Mouse (Mus musculus) limb, embryonic 15.5 days (tissue): Measurements from ENCODE around the gene Stk11ip. TPM values are rescaled to one million over a fixed set of nuclear protein-coding genes. Genes with fewer than 3 reads are reported as not detected.

Experiments used
- ATAC-seq: fragments of 200-750 bp; cut with Nextera tagmentation; 2 replicates; pipeline ENCODE4 v1.8.0; 2017; ENCODE audit warnings: low read depth, moderate TSS enrichment; ENCODE audit not compliant: insufficient number of reproducible peaks, low FRiP score, low TSS enrichment
- H3K27ac ChIP-seq: fragments of 300-500 bp; sonication (generic); 2 replicates; pipeline ENCODE4 v1.5.1; 2015; ENCODE audit warnings: moderate library complexity, mild to moderate bottlenecking, inconsistent platforms
- H3K27me3 ChIP-seq: fragments of 300-500 bp; sonication (generic); 2 replicates; pipeline ENCODE4 v1.6.1; 2015; ENCODE audit warnings: inconsistent platforms
- H3K36me3 ChIP-seq: fragments of 300-500 bp; sonication (generic); 2 replicates; pipeline ENCODE4 v1.6.1; 2015; ENCODE audit warnings: inconsistent platforms
- H3K4me1 ChIP-seq: fragments of 300-500 bp; sonication (generic); 2 replicates; pipeline ENCODE4 v1.6.1; 2015; ENCODE audit warnings: inconsistent platforms
- H3K4me2 ChIP-seq: fragments of 300-500 bp; sonication (generic); 2 replicates; pipeline ENCODE4 v1.6.1; 2015; ENCODE audit warnings: mild to moderate bottlenecking, inconsistent platforms
- H3K4me3 ChIP-seq: fragments of 300-500 bp; sonication (generic); 2 replicates; pipeline ENCODE4 v1.5.1; 2015; ENCODE audit warnings: mild to moderate bottlenecking, inconsistent platforms
- H3K9ac ChIP-seq: fragments of 300-500 bp; sonication (generic); 2 replicates; pipeline ENCODE4 v1.6.1; 2015; ENCODE audit warnings: inconsistent platforms
- H3K9me3 ChIP-seq: fragments of 300-500 bp; sonication (generic); 2 replicates; pipeline ENCODE4 v1.6.1; 2016; ENCODE audit warnings: inconsistent platforms
- WGBS: fragments of 180-500 bp; shearing (Covaris S2); methylation state at CpG from one replicate; pipeline ENCODE4 v1.1.7; 2015; 5-methylcytosine and 5-hydroxymethylcytosine counted together
- polyA plus RNA-seq: library from polyadenylated mRNA; unstranded; fragments of >200 nt; fragmentation: Nextera tagmentation; extraction: Ambion mirVana; gene quantifications from 2 replicates; pipeline ENCODE4 v1.2.1, GENCODE M21; 2015

Gene Stk11ip
- polyA plus RNA-seq, 1 experiment from 2014 or later: 20.2 TPM

DNA sequence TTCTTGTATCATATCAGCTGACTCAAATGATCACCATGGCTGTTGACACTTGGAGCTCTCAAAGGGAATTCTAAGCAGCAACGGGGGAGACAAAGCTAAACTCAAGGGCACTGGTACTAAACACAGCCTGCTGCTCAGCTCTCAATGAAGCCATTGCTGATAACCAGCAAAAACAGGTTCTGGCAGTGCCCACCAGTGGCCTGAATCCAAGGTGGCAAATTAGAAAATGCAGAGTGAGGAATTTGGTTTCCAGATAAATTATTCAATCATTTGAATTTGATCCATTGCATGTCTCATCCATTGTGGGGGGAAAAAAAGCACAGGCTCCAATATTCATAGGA is 40.5 kb downstream of the Stk11ip start:
- Histone ChIP-seq H3K27me3 (no peaks in the 10 kb centered on the region), H3K9ac (no peak overlapping the region), H3K9me3 (no peaks in the 10 kb centered on the region), H3K4me1 (peaks cover 17% of the 10 kb centered on the region), H3K36me3 (peaks cover 14% of the 10 kb centered on the region), H3K4me3 (no peak overlapping the region), H3K27ac (no peak overlapping the region), H3K4me2 (no peak overlapping the region)
- WGBS: 72% methylated on average over 1 of the region's 1 CpGs
- ATAC-seq: no peak

DNA sequence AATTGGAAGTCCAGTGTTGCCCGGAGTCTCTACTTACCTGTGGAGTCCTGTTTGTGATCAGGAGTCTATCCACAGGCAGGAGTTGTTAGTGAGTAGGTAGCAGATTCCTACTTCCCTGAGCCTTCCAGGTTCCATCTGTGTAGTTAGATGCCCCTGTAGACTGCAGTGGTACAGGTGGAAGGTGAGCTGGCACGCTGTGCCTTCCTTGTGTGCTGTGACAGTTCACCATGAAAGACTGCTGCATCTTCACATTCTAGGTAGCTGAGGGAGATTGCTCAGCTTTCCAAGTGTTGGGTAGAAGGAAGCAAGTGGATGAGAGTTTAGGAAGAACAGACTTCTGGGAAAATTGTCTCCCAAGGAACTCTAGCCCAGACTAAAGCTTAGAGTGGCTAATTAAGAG is 42.8 kb downstream of the Stk11ip start:
- no peak overlapping the region for H3K4me3 ChIP-seq
- no peaks in the 10 kb centered on the region for H3K36me3 ChIP-seq
- no peak overlapping the region for H3K9ac ChIP-seq
- H3K4me1 ChIP-seq: peaks cover 12% of the 10 kb centered on the region
- 81% methylated on average over 2 of the region's 2 CpGs for WGBS
- H3K9me3 ChIP-seq: no peaks in the 10 kb centered on the region
- no peak overlapping the region for H3K27ac ChIP-seq
- H3K27me3 ChIP-seq: no peaks in the 10 kb centered on the region
- no peak overlapping the region for H3K4me2 ChIP-seq
- no peak for ATAC-seq

DNA sequence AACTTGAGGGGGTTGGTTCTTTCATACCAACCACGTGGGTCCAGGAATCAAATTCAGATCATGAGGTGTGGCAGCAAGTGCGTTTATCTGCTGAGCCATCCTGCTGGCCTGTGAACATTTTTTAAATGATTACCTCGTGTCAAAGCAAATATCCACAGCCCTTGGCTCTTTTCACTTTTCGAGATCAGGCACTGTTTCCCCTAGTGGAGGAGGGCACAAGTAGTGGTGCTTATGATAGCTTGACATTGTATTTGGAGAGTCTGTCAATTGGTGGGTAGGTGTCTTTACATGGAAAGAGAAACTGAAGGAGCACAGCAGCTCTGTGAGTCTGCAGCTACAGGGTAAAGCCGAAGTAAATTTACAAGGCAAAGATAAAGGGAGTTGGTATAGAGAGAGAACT is 43.6 kb downstream of the Stk11ip start:
- Histone ChIP-seq H3K9me3 (no peaks in the 10 kb centered on the region), H3K4me1 (peaks cover 5% of the 10 kb centered on the region), H3K9ac (no peak overlapping the region), H3K4me3 (no peak overlapping the region), H3K27ac (no peak overlapping the region), H3K36me3 (no peaks in the 10 kb centered on the region), H3K4me2 (no peak overlapping the region), H3K27me3 (no peaks in the 10 kb centered on the region)
- ATAC-seq: no peak
- 56% methylated on average over 5 of the region's 5 CpGs for WGBS

DNA sequence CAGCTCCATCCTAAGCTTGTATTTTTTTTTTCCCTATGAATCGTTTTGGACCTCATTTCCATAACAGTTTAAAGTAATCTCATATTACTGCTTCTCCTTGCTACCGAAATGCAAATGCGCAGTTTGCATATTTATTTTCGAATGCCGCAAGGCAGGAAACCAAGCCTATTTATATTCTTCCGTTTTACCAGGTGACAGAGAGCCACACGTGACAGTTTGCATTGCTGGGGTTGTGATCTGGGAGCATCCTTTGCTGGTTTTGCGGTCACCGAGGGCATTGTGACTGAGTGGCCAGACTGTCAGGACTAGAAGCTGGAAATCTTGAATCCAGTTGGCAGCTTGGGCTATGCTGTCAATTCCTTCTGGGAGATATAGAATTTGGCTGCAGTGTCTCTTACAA is 44.3 kb downstream of the Stk11ip start:
- Histone ChIP-seq H3K27me3 (no peaks in the 10 kb centered on the region), H3K4me3 (no peak overlapping the region), H3K4me1 (0 out of 2 replicates have a peak, but pooled peaks cover 2% of the 10 kb centered on the region), H3K27ac (no peak overlapping the region), H3K4me2 (no peak overlapping the region), H3K36me3 (no peaks in the 10 kb centered on the region), H3K9ac (no peak overlapping the region), H3K9me3 (no peaks in the 10 kb centered on the region)
- WGBS: 67% methylated on average over 9 of the region's 9 CpGs
- ATAC-seq: no peak

DNA sequence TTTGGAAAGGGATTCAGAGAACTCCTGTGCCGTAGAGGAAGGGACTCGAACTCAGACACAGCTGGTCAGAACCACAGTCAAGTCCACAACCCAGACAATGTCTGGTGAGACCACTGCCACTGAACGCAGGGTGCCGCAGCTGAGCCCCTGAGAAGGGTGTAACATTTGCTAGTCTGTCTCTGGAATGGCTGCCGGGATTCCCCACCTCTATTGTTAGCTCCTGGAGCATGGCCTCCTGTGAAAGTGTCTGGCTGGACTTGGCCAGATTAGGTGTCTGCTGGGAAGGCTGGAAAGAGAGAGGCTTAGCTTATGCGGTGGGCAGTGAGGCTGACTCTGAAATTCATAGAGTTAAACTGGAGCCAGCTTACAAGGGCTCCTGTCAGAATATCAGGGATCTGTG is 49.1 kb downstream of the Stk11ip start:
- Histone ChIP-seq H3K9me3 (no peaks in the 10 kb centered on the region), H3K4me2 (no peak overlapping the region), H3K27me3 (no peaks in the 10 kb centered on the region), H3K4me1 (no peaks in the 10 kb centered on the region), H3K9ac (no peak overlapping the region), H3K27ac (no peak overlapping the region), H3K4me3 (no peak overlapping the region), H3K36me3 (no peaks in the 10 kb centered on the region)
- WGBS: 60% methylated on average over 6 of the region's 6 CpGs
- ATAC-seq: no peak

DNA sequence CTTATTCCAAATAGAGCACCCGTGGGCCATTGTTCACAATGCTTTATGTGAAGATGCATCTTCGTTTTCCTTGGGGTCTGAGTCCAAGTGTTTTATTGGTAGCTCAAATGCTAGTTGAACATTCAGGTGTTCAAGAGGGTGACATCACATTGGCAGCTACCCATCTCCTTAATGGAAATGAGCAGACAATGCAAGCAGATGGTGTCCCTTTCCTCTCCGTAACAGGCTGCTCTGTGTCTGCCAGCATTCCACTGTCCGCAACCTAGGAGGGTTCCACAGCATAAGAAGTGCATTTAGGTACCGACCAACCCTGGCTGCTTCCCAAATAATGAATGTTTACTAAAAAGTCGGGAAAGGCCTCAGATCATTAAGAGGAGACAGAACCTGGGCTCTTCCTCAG is 51.4 kb downstream of the Stk11ip start:
- WGBS: 72% methylated on average over 6 of the region's 6 CpGs
- no peaks in the 10 kb centered on the region for H3K27me3 ChIP-seq
- no peaks in the 10 kb centered on the region for H3K36me3 ChIP-seq
- H3K9me3 ChIP-seq: no peaks in the 10 kb centered on the region
- no peak overlapping the region for H3K9ac ChIP-seq
- H3K4me1 ChIP-seq: no peaks in the 10 kb centered on the region
- no peak for ATAC-seq
- H3K4me2 ChIP-seq: no peak overlapping the region
- no peak overlapping the region for H3K27ac ChIP-seq
- H3K4me3 ChIP-seq: no peak overlapping the region

DNA sequence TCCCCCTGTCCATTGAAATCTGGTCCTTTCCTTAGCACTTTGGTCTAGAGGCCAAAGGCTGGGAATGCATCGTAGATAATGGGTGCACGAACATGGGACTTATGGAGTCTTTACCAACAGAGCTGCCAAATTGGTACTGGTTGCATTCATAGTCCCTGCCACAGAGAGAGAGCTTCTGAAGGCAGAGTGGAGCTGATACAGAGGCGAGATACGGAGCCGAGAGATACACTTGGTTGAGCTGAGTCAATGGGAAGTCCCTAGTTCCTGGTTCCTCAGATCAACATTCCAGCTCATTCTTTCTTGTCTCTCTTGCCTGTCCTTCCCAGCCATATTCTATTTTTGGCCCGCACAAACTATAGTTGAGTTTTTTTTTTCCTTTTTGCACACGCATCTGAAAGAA is 52.4 kb downstream of the Stk11ip start:
- WGBS: 84% methylated on average over 7 of the region's 7 CpGs
- Histone ChIP-seq H3K4me2 (no peak overlapping the region), H3K36me3 (no peaks in the 10 kb centered on the region), H3K9ac (no peak overlapping the region), H3K27me3 (no peaks in the 10 kb centered on the region), H3K27ac (no peak overlapping the region), H3K4me3 (no peak overlapping the region), H3K9me3 (no peaks in the 10 kb centered on the region), H3K4me1 (no peaks in the 10 kb centered on the region)
- ATAC-seq: no peak

DNA sequence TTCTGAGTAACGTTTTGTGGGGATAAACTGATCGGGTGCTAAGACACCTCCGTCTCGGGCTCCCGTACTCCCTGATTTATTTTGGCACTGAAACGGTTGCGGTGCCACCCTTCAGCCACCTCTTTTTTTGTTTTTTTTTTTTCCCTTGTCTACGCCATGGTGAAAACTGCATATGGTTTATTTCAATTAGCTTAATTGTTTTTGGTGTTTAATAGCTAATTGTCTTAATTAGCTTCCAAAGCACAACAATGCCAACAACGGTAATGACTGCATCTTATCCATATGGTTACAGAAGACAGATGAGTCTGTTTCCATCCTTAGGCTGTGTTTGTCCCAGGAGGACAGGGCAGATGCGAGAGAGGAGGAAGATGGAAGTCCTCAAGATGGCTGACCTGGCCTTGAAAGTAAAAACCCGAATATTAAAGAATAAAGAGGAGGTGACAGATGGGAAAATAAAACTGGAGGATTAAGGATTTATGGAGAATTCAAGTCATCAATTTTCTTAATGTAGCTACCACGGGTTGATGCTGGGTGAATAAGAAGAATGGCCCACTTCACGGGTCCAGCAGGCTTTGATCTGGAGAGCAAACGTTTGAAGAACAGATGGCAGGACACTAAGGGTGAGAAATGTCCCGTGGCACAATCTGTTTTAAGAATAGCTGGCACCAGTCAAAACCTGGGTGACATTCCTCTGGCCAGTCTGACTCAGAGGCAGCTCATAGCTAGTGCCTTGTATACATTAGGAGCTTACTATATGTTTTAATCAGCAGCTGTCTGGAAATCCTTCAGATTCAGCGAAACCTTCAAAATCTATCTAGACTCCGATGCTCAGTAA is 53.4 kb downstream of the Stk11ip start:
- Histone ChIP-seq H3K27ac (no peak overlapping the region), H3K27me3 (no peaks in the 10 kb centered on the region), H3K4me3 (no peak overlapping the region), H3K36me3 (no peaks in the 10 kb centered on the region), H3K9me3 (no peaks in the 10 kb centered on the region), H3K4me2 (no peak overlapping the region), H3K9ac (no peak overlapping the region), H3K4me1 (no peaks in the 10 kb centered on the region)
- no peak for ATAC-seq
- 64% methylated on average over 17 of the region's 17 CpGs for WGBS

DNA sequence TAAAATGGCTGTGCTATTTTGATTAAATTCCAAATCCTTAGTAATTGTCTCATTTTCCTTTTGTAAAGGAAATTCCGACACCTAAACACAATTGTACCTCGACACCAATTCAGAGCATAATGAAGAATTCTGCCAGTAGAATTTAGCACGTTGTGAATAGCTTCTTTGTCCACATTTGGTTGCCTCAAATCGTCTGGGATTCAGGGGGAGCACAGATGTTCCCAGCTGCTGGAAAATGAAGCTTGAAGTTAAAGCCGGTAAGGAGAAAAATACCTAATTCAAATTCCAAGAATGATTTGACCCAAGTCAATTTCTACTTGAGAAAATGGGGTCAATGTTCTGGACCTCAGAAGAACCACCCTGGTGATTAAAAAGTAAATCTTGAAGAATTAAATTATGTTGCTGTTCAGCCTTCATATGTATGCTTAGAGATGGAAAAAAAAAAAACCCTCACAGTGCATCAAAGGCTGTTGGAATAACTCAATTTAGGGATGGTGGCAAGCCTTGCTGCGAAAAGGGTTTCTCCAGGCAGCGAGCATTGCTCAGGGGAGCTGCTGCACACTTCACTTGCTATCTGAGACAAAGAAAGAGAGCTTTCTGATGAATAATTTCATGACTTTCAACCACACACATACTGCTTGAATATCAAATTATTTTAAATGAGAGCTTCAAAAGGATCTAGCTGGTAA is 60.8 kb downstream of the Stk11ip start:
- no peak overlapping the region for H3K4me2 ChIP-seq
- no peak overlapping the region for H3K4me3 ChIP-seq
- peaks cover 13% of the 10 kb centered on the region; the same call in 1 of the 2 replicates for H3K4me1 ChIP-seq
- H3K9me3 ChIP-seq: no peaks in the 10 kb centered on the region
- no peak overlapping the region for H3K9ac ChIP-seq
- H3K27ac ChIP-seq: no peak overlapping the region
- WGBS: 32% methylated on average over 7 of the region's 7 CpGs
- ATAC-seq: no peak
- no peaks in the 10 kb centered on the region for H3K27me3 ChIP-seq
- no peaks in the 10 kb centered on the region for H3K36me3 ChIP-seq

DNA sequence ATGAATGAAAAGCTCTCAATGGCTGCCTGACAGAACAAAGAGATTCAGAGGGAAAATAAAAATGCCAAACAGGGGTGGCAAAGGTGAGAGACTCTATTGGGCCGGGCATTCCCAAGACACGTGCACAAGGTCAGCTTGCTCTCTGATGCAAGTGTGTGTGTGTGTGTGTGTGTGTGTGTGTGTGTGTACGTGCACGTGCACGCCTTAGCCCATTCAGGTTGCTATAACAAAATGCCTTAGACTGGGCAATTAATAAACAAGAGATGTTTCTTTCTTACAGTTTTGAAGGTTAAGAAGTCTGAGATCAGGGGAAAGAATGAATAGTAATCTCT is 61.3 kb downstream of the Stk11ip start:
- WGBS: 72% methylated on average over 5 of the region's 5 CpGs
- H3K9me3 ChIP-seq: no peaks in the 10 kb centered on the region
- H3K36me3 ChIP-seq: no peaks in the 10 kb centered on the region
- H3K4me2 ChIP-seq: no peak overlapping the region
- no peak for ATAC-seq
- no peaks in the 10 kb centered on the region for H3K27me3 ChIP-seq
- H3K9ac ChIP-seq: no peak overlapping the region
- H3K4me1 ChIP-seq: peaks cover 13% of the 10 kb centered on the region; the same call in 1 of the 2 replicates
- H3K4me3 ChIP-seq: no peak overlapping the region
- no peak overlapping the region for H3K27ac ChIP-seq

DNA sequence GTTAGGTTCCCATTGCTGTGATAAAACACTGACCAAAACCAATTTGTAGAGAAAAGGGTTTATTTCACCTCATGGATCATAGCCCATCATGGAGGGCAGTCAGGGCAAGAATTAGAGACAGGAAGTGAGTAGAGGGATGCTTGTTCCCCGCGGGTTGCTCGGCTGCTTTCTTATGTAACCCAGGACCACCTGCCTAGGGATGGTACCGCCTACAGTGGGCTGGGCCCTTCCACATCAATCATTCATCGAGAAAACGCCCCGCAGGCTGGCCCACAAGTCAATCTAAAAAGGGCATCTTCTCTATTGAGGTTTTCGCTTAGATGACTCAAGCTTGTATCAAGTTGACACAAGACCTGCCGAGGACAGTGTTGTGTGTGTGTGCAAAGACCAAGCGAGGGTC is 61.7 kb downstream of the Stk11ip start:
- no peak for ATAC-seq
- no peak overlapping the region for H3K4me2 ChIP-seq

DNA sequence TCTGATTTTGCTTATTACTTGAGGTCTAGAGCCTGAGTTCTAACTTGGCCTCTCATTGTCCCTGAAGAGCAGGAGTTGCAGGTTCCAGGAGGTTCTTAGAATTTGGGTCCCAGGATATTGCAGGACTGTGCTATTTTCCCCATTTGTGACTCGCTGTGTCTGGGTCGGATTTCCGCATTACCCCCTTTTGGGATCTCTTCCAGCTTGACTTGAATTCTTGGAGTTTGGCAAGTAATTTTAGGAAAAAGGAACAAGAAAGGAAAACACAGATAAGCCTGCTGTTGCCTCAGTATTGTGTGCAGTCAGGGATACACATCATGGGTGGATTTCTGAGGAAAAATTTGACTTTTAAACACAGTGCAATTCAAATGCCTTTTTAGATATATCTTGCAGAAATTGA is 65.5 kb downstream of the Stk11ip start:
- ATAC-seq: no peak
- Histone ChIP-seq H3K4me3 (no peak overlapping the region), H3K4me1 (peaks cover 23% of the 10 kb centered on the region), H3K27ac (no peak overlapping the region), H3K27me3 (no peaks in the 10 kb centered on the region), H3K36me3 (no peaks in the 10 kb centered on the region), H3K9ac (no peak overlapping the region), H3K4me2 (no peak overlapping the region), H3K9me3 (no peaks in the 10 kb centered on the region)
- WGBS: 73% methylated on average over 3 of the region's 3 CpGs

More for the DNA sequence above, 61.7 kb downstream of the Stk11ip start:
- Histone ChIP-seq H3K27ac (no peak overlapping the region), H3K9me3 (no peaks in the 10 kb centered on the region), H3K4me1 (peaks cover 15% of the 10 kb centered on the region), H3K9ac (no peak overlapping the region), H3K4me3 (no peak overlapping the region), H3K36me3 (no peaks in the 10 kb centered on the region), H3K27me3 (no peaks in the 10 kb centered on the region)
- WGBS: 71% methylated on average over 10 of the region's 10 CpGs
